ENCODE assay signal across 7 mouse cellular contexts in the genomic region with DNA sequence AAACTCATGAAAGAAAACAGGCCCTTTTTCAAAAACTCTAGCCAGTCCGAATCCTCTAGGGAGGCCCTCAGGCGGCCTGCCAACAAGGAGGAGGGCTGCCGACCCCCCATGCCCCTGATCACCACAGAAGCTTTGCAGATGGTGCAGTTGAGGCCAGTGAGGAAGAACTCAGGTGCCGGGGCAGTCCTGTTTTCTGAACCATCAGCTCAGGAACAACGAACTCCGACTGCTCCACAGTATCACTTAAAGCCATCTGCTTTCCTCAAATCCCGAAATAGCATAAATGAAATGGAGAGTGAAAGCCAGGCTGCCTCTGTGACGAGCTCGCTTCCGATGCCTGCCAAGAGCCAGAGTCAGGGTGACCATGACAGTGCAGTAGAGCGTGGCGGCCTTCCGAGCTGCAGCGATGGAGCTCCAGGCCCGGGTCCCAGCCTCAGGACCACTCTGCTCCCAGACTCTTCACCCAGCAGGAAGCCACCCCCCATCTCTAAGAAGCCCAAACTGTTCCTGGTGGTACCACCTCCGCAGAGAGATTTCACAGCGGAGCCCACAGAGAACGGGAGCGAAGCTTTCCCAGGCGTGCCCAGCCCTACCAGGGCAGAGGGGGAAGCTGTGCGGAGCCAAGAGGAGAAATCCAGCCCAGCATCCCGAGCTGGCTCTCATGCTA. TPM values are rescaled to one million over a fixed set of nuclear protein-coding genes. Genes with fewer than 3 reads are reported as not detected.
DNase-seq lines count a peak whose midpoint lies in the region; ATAC-seq and TF ChIP-seq lines count a peak whose summit lies in the region.

No protein-coding gene starts in this region.

- peaks cover 19% of the 10 kb centered on the region for H3K4me1 ChIP-seq in heart, embryonic 12.5 days (replicated peaks)
- no peaks in the 10 kb centered on the region for H3K4me1 ChIP-seq in midbrain, postnatal 0 days (ENCODE audit: insufficient read depth, low read length)

- no peak overlapping the region for H3K4me3 ChIP-seq in heart, embryonic 12.5 days
- H3K4me3 ChIP-seq in midbrain, postnatal 0 days (ENCODE audit: low read depth, low read length) = no peak overlapping the region

- TF ChIP-seq CTCF in midbrain, postnatal 0 days (IDR thresholded peaks at IDR 0.05) = no peak

- H3K9ac ChIP-seq in heart, embryonic 12.5 days = peak overlapping the region; percentile 6
- no peak overlapping the region for H3K9ac ChIP-seq in midbrain, postnatal 0 days (replicated peaks; ENCODE audit: low read length, poor library complexity, severe bottlenecking)

- H3K36me3 ChIP-seq in heart, embryonic 12.5 days = peaks cover 36% of the 10 kb centered on the region
- peaks cover 10% of the 10 kb centered on the region for H3K36me3 ChIP-seq in midbrain, postnatal 0 days (ENCODE audit: insufficient read depth, low read length)

- H3K27ac ChIP-seq in heart, embryonic 12.5 days (ENCODE audit: poor library complexity, severe bottlenecking) = no peak overlapping the region
- H3K27ac ChIP-seq in midbrain, postnatal 0 days (ENCODE audit: low read depth, low read length) = no peak overlapping the region

- no peaks in the 10 kb centered on the region for H3K27me3 ChIP-seq in heart, embryonic 12.5 days (replicated peaks)
- no peaks in the 10 kb centered on the region for H3K27me3 ChIP-seq in midbrain, postnatal 0 days (ENCODE audit: insufficient read depth, low read length)

- 70% methylated on average over 22 of the region's 22 CpGs for whole genome bisulfite sequencing in heart, embryonic 12.5 days
- WGBS in midbrain, postnatal 0 days = 75% methylated on average over 22 of the region's 22 CpGs

- no peaks in the 10 kb centered on the region for H3K9me3 ChIP-seq in heart, embryonic 12.5 days (replicated peaks)
- no peaks in the 10 kb centered on the region for H3K9me3 ChIP-seq in midbrain, postnatal 0 days (ENCODE audit: low read length)

- peak; percentile 63; the same call in 1 of the 2 replicates for ATAC-seq in heart, embryonic 12.5 days (ENCODE audit: insufficient number of reproducible peaks, low FRiP score)
- peak; percentile 52; the same call in 1 of the 2 replicates for ATAC-seq in midbrain, postnatal 0 days (ENCODE audit: low FRiP score)

- no peak overlapping the region for H3K4me2 ChIP-seq in heart, embryonic 12.5 days
- no peak overlapping the region for H3K4me2 ChIP-seq in midbrain, postnatal 0 days (ENCODE audit: low read depth, low read length, poor library complexity, severe bottlenecking)

- DNase-seq in cerebellum, adult 11 months = peak; percentile 70
- peak; percentile 38 to 84 for DNase-seq in cerebellum, postnatal 4 days (ENCODE audit: low spot score in 2 of 2)
- DNase-seq in kidney, postnatal 14 days = peak; percentile 37
- DNase-seq in midbrain, postnatal 0 days (ENCODE audit: low spot score) = peak; percentile 73
- DNase-seq in spleen, postnatal 14 days (ENCODE audit: low spot score in 2 of 2) = no peak
- no peak for DNase-seq in retina, postnatal 1 day

RNA-seq across cellular contexts. Expression of a gene that starts 19.6 kb away (rescaled TPM):
- polyA plus RNA-seq in heart, embryonic 12.5 days (2016; fragmentation: Nextera tagmentation; extraction: Ambion mirVana) = 17.9 and 18.3 TPM in 2 replicates
- 5.8 and 5.9 TPM in 2 replicates for total RNA-seq in midbrain, postnatal 0 days (2014; rRNA removed)
- polyA plus RNA-seq in midbrain, postnatal 0 days (2015; fragmentation: Nextera tagmentation; extraction: Ambion mirVana) = 10.1 and 10.4 TPM in 2 replicates

Comparison
In these comparisons a context has a peak if more than half of its experiments do, and no peak if none do; other contexts are left out.
1. DNase-seq: peak in cerebellum, adult 11 months (single experiment), cerebellum, postnatal 4 days (2 of 2), kidney, postnatal 14 days (single experiment) and midbrain, postnatal 0 days (single experiment); none in spleen, postnatal 14 days (0 of 2) and retina, postnatal 1 day (single experiment).